Mouse (Mus musculus) limb, embryonic 12.5 days (tissue): ENCODE data around the gene Os9. TPM values are rescaled to one million over a fixed set of nuclear protein-coding genes. Genes with fewer than 3 reads are reported as not detected.
A peak's percentile ranks its signal among the peaks of the same experiment; 100 is the strongest.

Source experiments
- ATAC-seq: fragments of 200-750 bp; cut with Nextera tagmentation; 2 replicates; pipeline ENCODE4 v1.8.0; 2017; ENCODE audit warnings: low read depth, moderate TSS enrichment; ENCODE audit not compliant: insufficient number of reproducible peaks, insufficient read depth, low FRiP score, low TSS enrichment
- H3K27ac ChIP-seq: fragments of 300-500 bp; sonication (generic); 2 replicates; pipeline ENCODE4 v1.5.1; 2016; ENCODE audit warnings: mild to moderate bottlenecking, moderate library complexity
- H3K27me3 ChIP-seq: fragments of 300-500 bp; sonication (generic); 2 replicates; pipeline ENCODE4 v1.6.1; 2016; ENCODE audit warnings: mild to moderate bottlenecking, moderate library complexity
- H3K36me3 ChIP-seq: fragments of 300-500 bp; sonication (generic); 2 replicates; pipeline ENCODE4 v1.6.1; 2016; ENCODE audit warnings: mild to moderate bottlenecking, moderate library complexity
- H3K4me1 ChIP-seq: fragments of 300-500 bp; sonication (generic); replicated peaks from 2 replicates; pipeline ENCODE4 v1.6.1; 2016
- H3K4me2 ChIP-seq: fragments of 300-500 bp; sonication (generic); 2 replicates; pipeline ENCODE4 v1.6.1; 2016; ENCODE audit warnings: mild to moderate bottlenecking, moderate library complexity
- H3K4me3 ChIP-seq: fragments of 300-500 bp; sonication (generic); replicated peaks from 2 replicates; pipeline ENCODE4 v1.5.1; 2016; ENCODE audit warnings: mild to moderate bottlenecking
- H3K9ac ChIP-seq: fragments of 300-500 bp; sonication (generic); replicated peaks from 2 replicates; pipeline ENCODE4 v1.6.1; 2016; ENCODE audit warnings: mild to moderate bottlenecking, moderate library complexity
- H3K9me3 ChIP-seq: fragments of 300-500 bp; sonication (generic); 2 replicates; pipeline ENCODE4 v1.6.1; 2016; ENCODE audit warnings: mild to moderate bottlenecking, moderate library complexity
- WGBS: fragments of 180-500 bp; shearing (Covaris S2); methylation state at CpG from one replicate; pipeline ENCODE4 v1.1.7; 2016; 5-methylcytosine and 5-hydroxymethylcytosine counted together
- polyA plus RNA-seq: library from polyadenylated mRNA; unstranded; fragments of >200 nt; fragmentation: Nextera tagmentation; extraction: Ambion mirVana; gene quantifications from 2 replicates; pipeline ENCODE4 v1.2.1, GENCODE M21; 2016

The Os9 gene
- polyA plus RNA-seq, 1 experiment from 2014 or later: 58.7 TPM

GRCm38 (mm10) chr10:127114408-127114807, 6.5 kb downstream of the Os9 start:
- no peak for ATAC-seq
- Histone ChIP-seq H3K27ac (no peak overlapping the region), H3K4me1 (no peaks in the 10 kb centered on the region), H3K4me2 (no peak overlapping the region), H3K9me3 (no peaks in the 10 kb centered on the region), H3K9ac (no peak overlapping the region), H3K27me3 (no peaks in the 10 kb centered on the region), H3K36me3 (peaks cover 64% of the 10 kb centered on the region), H3K4me3 (no peak overlapping the region)
- WGBS: 88% methylated on average over 11 of the region's 11 CpGs

DNA sequence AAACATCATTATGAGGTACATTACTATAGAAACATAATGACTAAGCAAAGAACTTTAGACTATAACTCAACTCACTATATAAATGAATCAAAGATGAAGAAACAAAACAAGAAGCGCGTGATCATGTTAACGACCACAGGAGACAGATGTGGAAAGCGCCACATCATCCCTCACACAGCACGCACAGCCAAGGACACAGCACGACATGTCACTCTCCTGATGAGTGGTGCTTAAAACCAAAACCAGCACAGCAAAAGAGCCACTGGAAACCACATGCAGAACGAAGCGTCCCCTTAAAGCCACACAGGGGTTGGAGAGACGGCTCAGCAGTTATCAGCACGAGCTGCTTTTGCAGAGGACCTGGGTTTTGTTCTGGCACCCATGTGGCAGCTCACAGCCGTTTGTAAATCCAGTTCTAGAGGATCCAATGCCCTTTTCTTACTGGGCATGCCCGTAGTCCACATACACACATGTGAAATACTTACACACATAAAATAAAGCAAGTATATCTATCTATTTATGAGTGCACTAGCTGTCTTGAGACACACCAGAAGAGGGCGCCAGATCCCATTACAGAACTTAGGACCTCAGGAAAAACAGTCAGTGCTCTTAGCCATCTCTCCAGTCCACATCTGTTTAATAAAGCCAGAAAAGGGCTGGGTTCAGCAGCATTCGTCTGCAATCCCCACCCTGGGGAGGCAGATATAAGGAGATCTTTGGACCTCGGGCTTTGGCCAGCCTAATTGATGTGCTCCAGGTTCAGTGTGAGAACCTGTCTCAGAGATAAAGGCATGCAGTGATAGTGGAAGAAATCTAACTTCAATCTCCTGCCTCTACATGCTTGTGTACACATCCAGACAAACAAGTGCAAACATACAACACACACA, 9.7 kb downstream of the Os9 start:
- Histone ChIP-seq H3K4me2 (no peak overlapping the region), H3K27ac (no peak overlapping the region), H3K9ac (no peak overlapping the region), H3K4me1 (no peaks in the 10 kb centered on the region), H3K4me3 (no peak overlapping the region), H3K9me3 (no peaks in the 10 kb centered on the region), H3K36me3 (peaks cover 40% of the 10 kb centered on the region), H3K27me3 (no peaks in the 10 kb centered on the region)
- ATAC-seq: no peak
- 91% methylated on average over 15 of the region's 15 CpGs for WGBS

DNA sequence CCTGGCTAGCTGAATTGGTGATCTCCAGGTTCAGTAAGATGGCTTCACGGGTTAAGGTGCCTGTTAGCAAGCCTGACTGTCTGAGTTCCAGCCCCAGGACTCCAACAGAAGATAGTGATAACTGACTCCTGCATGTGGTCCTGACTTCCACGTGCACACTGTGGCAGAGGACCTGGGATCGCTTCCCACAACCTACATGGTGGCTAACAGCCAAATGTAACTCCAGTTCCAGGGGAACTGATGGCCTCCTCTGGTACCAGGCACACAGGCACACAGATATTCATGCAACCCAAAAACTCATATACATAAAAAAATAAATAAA, 12.7 kb downstream of the Os9 start:
- H3K4me1 ChIP-seq: no peaks in the 10 kb centered on the region
- WGBS: 76% methylated on average over 3 of the region's 3 CpGs
- peaks cover 39% of the 10 kb centered on the region for H3K36me3 ChIP-seq
- no peak for ATAC-seq
- no peak overlapping the region for H3K27ac ChIP-seq
- no peak overlapping the region for H3K9ac ChIP-seq
- H3K27me3 ChIP-seq: no peaks in the 10 kb centered on the region
- no peaks in the 10 kb centered on the region for H3K9me3 ChIP-seq
- H3K4me3 ChIP-seq: no peak overlapping the region
- no peak overlapping the region for H3K4me2 ChIP-seq

DNA sequence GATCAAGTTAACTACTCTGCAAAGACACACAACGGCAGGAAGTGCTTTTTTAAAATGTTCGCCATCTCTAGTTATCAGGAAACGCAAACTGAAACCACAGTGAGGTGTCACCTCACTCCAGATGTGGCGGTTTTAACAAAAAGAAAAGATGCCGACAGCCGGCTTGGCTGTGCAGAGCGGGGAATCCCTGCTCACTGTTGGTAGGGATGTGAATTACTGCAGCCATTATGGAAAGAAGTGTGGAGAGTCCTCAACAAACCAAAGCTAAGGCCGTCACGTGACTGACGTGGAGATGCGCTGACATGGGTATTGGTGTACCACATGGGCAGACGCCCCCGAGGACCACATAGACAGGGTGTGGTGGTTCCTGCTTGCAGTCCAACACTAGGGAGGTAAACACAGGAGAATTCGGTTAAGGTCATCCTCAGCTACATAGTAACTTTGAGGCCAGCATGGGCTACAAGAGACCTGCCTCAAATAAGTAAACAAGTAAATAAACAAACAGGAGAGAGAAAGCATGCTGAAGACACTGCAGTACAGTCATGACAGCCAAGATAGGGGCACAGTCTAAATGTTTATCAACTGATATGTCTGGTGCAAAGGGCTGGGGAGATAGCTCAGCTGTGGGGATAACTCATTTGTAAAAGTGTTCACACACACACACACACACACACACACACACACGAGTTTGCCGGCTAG, 13.2 kb downstream of the Os9 start:
- Histone ChIP-seq H3K27me3 (no peaks in the 10 kb centered on the region), H3K4me3 (no peak overlapping the region), H3K4me2 (no peak overlapping the region), H3K9ac (no peak overlapping the region), H3K4me1 (no peaks in the 10 kb centered on the region), H3K9me3 (no peaks in the 10 kb centered on the region), H3K27ac (no peak overlapping the region), H3K36me3 (peaks cover 34% of the 10 kb centered on the region)
- WGBS: 86% methylated on average over 16 of the region's 16 CpGs
- no peak for ATAC-seq

GRCm38 (mm10) chr10:127103631-127104030, 17.3 kb downstream of the Os9 start:
- Histone ChIP-seq H3K36me3 (peaks cover 38% of the 10 kb centered on the region), H3K4me2 (no peak overlapping the region), H3K9ac (no peak overlapping the region), H3K4me3 (no peak overlapping the region), H3K9me3 (no peaks in the 10 kb centered on the region), H3K27me3 (no peaks in the 10 kb centered on the region), H3K27ac (no peak overlapping the region), H3K4me1 (no peaks in the 10 kb centered on the region)
- no peak for ATAC-seq
- 79% methylated on average over 7 of the region's 7 CpGs for WGBS

DNA sequence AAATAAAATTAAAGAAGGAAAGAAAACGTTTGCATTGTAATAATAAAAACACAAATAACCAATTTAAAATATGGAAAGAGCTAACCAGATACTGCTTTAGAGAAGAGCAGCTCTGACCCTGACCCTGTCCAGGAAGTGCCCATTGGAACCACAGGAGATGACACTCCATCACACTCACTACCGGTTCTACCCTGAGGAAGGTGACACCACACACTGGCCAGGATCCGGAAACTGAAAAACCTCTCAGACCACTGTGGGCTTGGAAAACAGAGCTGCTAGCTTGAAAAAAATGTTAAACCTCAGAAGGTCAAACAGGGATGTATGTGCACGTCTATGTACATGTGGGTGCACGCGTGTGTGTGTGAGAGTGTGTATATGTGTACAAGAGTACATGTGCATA, 19.8 kb downstream of the Os9 start:
- H3K36me3 ChIP-seq: peaks cover 57% of the 10 kb centered on the region
- no peak overlapping the region for H3K9ac ChIP-seq
- no peak for ATAC-seq
- 86% methylated on average over 6 of the region's 6 CpGs for WGBS
- no peak overlapping the region for H3K4me2 ChIP-seq
- H3K4me3 ChIP-seq: no peak overlapping the region
- no peaks in the 10 kb centered on the region for H3K9me3 ChIP-seq
- no peaks in the 10 kb centered on the region for H3K4me1 ChIP-seq
- no peak overlapping the region for H3K27ac ChIP-seq
- H3K27me3 ChIP-seq: no peaks in the 10 kb centered on the region

DNA sequence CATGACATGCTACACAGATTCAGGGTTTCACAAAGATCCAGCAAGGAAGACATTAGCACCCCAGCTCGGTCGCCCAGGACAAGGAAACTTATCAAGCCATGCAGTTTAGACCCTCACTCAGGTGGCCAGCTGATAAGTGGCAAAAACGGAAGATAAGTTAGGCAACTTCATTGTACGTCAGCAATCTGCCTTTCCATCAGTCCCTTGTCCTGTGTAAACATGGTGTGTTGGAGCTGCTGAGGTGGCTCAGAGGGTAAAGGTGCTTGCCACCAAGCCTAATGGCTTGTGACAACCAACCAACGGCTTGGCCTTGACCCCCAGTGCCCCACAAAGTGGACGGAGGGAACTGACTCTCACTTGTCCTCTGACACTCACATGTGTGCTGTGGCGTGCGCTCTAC, 20.5 kb downstream of the Os9 start:
- H3K4me1 ChIP-seq: no peaks in the 10 kb centered on the region
- ATAC-seq: no peak
- peaks cover 60% of the 10 kb centered on the region for H3K36me3 ChIP-seq
- H3K27ac ChIP-seq: no peak overlapping the region
- no peak overlapping the region for H3K4me3 ChIP-seq
- H3K9me3 ChIP-seq: no peaks in the 10 kb centered on the region
- H3K27me3 ChIP-seq: no peaks in the 10 kb centered on the region
- WGBS: 83% methylated on average over 8 of the region's 8 CpGs
- no peak overlapping the region for H3K9ac ChIP-seq
- H3K4me2 ChIP-seq: no peak overlapping the region

- Histone ChIP-seq H3K9ac (0 out of 2 replicates have a peak overlapping the region, but pooled peaks have one; percentile 2), H3K4me2 (no peak overlapping the region), H3K4me1 (no peaks in the 10 kb centered on the region), H3K27ac (no peak overlapping the region), H3K4me3 (no peak overlapping the region), H3K27me3 (no peaks in the 10 kb centered on the region), H3K36me3 (peaks cover 62% of the 10 kb centered on the region), H3K9me3 (no peaks in the 10 kb centered on the region)
- 94% methylated on average over 15 of the region's 15 CpGs for WGBS
- no peak for ATAC-seq
Measured at GRCm38 (mm10) chr10:127099868-127100267, 21.1 kb downstream of the Os9 start.

- H3K9ac ChIP-seq: no peak overlapping the region
- no peak overlapping the region for H3K4me3 ChIP-seq
- H3K4me1 ChIP-seq: no peaks in the 10 kb centered on the region
- H3K9me3 ChIP-seq: no peaks in the 10 kb centered on the region
- H3K4me2 ChIP-seq: no peak overlapping the region
- peaks cover 60% of the 10 kb centered on the region for H3K36me3 ChIP-seq
- ATAC-seq: no peak
- 87% methylated on average over 10 of the region's 10 CpGs for WGBS
- no peak overlapping the region for H3K27ac ChIP-seq
- H3K27me3 ChIP-seq: peaks cover 1% of the 10 kb centered on the region
Measured at GRCm38 (mm10) chr10:127099191-127099590, 21.7 kb downstream of the Os9 start.

DNA sequence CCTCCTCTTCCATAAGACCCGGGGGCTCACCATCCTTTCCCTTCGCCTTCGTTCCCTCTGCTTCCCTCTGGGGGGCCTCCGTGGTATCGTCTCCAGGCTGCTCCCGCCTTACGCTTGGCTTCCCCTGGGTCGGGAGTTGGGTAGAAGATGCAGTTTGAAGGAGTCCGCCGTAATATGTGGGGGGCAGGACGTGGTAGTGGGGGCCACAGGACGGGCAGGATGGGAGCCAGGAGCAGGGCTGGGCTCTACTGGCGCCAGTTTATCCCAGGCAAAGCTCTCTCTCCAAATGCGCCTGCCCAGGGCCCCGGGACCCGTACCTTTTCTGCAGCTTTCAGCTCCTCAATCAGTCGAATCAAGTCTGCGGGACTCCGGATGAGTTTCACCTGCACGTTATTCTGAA, 22.4 kb downstream of the Os9 start:
- 76% methylated on average over 20 of the region's 20 CpGs for WGBS
- Histone ChIP-seq H3K36me3 (peaks cover 58% of the 10 kb centered on the region), H3K27ac (no peak overlapping the region), H3K27me3 (peaks cover 8% of the 10 kb centered on the region), H3K4me2 (no peak overlapping the region), H3K9ac (no peak overlapping the region), H3K9me3 (no peaks in the 10 kb centered on the region), H3K4me3 (no peak overlapping the region), H3K4me1 (no peaks in the 10 kb centered on the region)
- ATAC-seq: no peak

DNA sequence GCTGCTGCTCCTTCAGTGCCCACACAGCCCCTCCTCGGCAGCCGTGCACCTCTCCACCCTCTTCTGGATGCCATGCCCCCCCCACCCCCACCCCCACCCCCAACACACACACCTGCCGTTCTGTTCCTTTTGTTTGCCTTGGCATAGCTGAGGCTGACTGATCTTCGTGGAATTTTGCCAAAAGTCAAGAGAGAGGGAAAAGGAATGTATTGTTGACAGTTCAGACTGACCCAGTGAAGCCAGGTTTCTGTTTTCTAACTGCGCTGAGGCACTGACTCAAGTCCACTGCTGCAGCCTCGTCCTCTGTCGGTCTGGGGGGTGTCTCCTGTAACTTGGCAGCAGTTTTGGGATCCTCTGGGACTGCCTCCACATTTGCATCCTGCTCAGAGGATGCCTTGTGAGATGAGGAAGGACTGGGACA, 26.5 kb downstream of the Os9 start:
- Histone ChIP-seq H3K9me3 (no peaks in the 10 kb centered on the region), H3K27me3 (peaks cover 49% of the 10 kb centered on the region), H3K4me1 (peaks cover 13% of the 10 kb centered on the region), H3K4me2 (no peak overlapping the region), H3K36me3 (peaks cover 46% of the 10 kb centered on the region), H3K4me3 (no peak overlapping the region), H3K9ac (no peak overlapping the region), H3K27ac (no peak overlapping the region)
- no peak for ATAC-seq
- 68% methylated on average over 7 of the region's 7 CpGs for WGBS
